Mouse (Mus musculus) lung, adult 2 months (tissue): ENCODE results near the gene Gm42906. TPM values are rescaled to one million over a fixed set of nuclear protein-coding genes. Genes with fewer than 3 reads are reported as not detected.

Experiments used
- DNase-seq: peaks from one replicate; pipeline ENCODE4 v3.0.0; 2022
- H3K4me1 ChIP-seq: fragments of 200-500 bp; 2 replicates; pipeline ENCODE4 v1.6.1; 2011; ENCODE audit warnings: low read length; ENCODE audit not compliant: control insufficient read depth, insufficient read depth
- H3K4me3 ChIP-seq: fragments of 200-500 bp; replicated peaks from 2 replicates; pipeline ENCODE3; 2011; ENCODE audit warnings: low read depth, mild to moderate bottlenecking, control low read depth, low read length; ENCODE audit errors: extremely low read depth
- CTCF ChIP-seq: fragments of 200-500 bp; IDR thresholded peaks from 2 replicates; pipeline ENCODE4 v1.5.1; 2011; ENCODE audit warnings: mild to moderate bottlenecking, low read length, control low read depth; ENCODE audit not compliant: insufficient read depth
- POLR2A ChIP-seq: fragments of 200-500 bp; IDR thresholded peaks from 2 replicates; pipeline ENCODE4 v1.6.1; 2011; ENCODE audit warnings: low read depth, mild to moderate bottlenecking, control low read depth, low read length, borderline replicate concordance; ENCODE audit errors: extremely low read depth
- WGBS: fragments of 180-500 bp; shearing (Covaris S2); methylation state at CpG from one replicate; pipeline ENCODE4 v1.1.7; 2018; 5-methylcytosine and 5-hydroxymethylcytosine counted together
- polyA plus RNA-seq: library from polyadenylated mRNA; depleted of rRNA; stranded (reverse); fragments of >200 nt; gene quantifications from 2 replicates; pipeline ENCODE4 v1.2.3, GENCODE M21; 2012

Gene Gm42906
- polyA plus RNA-seq, 1 experiment = not detected

GRCm38 (mm10) chr5:151133744-151134143, 294.2 kb downstream of the Gm42906 start:
- 89% methylated on average over 14 of the region's 14 CpGs for WGBS
- TF ChIP-seq POLR2A (no peak), CTCF (no peak)
- H3K4me3 ChIP-seq = no peak overlapping the region
- no peak for DNase-seq
- peaks cover 14% of the 10 kb centered on the region for H3K4me1 ChIP-seq

GRCm38 (mm10) chr5:151129762-151130161, 298.2 kb downstream of the Gm42906 start:
- WGBS = 19% methylated on average over 2 of the region's 2 CpGs

GRCm38 (mm10) chr5:151127298-151127717, 300.7 kb downstream of the Gm42906 start:
- peaks cover 8% of the 10 kb centered on the region for H3K4me1 ChIP-seq
- peak overlapping the region; percentile 72 for H3K4me3 ChIP-seq
- 28% methylated on average over 6 of the region's 6 CpGs for WGBS
- DNase-seq = no peak
- TF ChIP-seq POLR2A = peak; percentile 43; the same call in 1 of the 2 replicates
- no peak for TF ChIP-seq CTCF

More at GRCm38 (mm10) chr5:151129762-151130161, 298.2 kb downstream of the Gm42906 start:
- TF ChIP-seq POLR2A (no peak), CTCF (no peak)
- H3K4me3 ChIP-seq = no peak overlapping the region
- peaks cover 8% of the 10 kb centered on the region for H3K4me1 ChIP-seq
- no peak for DNase-seq

- peaks cover 8% of the 10 kb centered on the region for H3K4me1 ChIP-seq
- WGBS = 69% methylated on average over 10 of the region's 10 CpGs
- TF ChIP-seq POLR2A = no peak
- TF ChIP-seq CTCF = no peak
- H3K4me3 ChIP-seq = peak overlapping the region; percentile 37
- DNase-seq = no peak
Measured at GRCm38 (mm10) chr5:151126608-151127005, 301.4 kb downstream of the Gm42906 start.

DNA sequence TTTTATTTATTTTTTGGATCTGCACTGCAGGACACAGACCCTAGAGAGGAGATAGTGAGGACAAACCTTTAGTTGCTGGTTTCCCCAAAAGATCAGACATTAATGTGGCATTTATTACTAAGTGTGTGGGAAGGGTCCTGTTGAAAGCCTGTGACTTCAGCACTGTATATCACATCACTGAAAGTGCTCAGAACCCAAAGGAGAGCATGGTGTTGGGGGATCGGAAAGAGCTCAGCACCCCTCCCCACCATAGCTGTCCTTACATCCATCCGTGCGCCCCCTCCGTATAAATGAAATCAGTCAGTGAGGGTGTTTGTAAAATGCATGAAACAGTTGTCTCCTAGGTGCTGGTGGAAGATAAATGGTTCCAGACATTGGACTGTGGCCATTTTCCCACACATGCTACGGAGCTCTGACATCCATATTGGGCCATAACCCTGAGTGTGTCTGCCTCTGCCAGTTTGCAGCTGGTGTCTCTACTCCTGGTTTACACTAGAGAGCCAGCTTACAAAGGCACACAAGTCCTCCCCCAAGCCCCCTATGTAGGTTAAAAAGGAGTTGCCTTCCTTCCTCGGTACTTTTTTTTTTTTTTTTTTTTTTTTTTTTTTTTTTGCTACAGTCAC, 301.9 kb downstream of the Gm42906 start:
- DNase-seq = no peak
- peak overlapping the region; percentile 39 for H3K4me3 ChIP-seq
- TF ChIP-seq CTCF (no peak), POLR2A (no peak)
- WGBS = 61% methylated on average over 6 of the region's 6 CpGs
- H3K4me1 ChIP-seq = peaks cover 8% of the 10 kb centered on the region

DNA sequence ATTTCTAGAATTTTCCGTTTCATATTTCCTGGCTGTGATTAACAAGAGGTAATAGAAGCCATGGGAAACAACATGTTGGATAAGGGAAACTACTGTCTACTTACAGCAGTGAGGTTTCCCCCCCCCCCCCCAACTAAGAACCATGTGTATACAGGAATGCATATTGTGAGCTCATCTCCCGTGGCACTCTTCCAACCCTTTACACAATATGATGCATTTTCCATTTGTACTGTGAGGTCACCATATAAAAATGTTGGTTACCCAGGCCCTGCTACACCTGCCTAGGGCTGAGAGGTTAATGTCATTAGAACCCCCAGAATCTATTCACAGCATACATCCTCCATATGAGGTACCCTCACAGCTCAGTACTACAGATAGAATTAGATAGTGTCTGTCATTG, 310.1 kb downstream of the Gm42906 start:
- TF ChIP-seq POLR2A (no peak), CTCF (no peak)
- no peak for DNase-seq
- Histone ChIP-seq H3K4me1 (peaks cover 34% of the 10 kb centered on the region), H3K4me3 (no peak overlapping the region)
- 32% methylated on average over 2 of the region's 2 CpGs for WGBS

DNA sequence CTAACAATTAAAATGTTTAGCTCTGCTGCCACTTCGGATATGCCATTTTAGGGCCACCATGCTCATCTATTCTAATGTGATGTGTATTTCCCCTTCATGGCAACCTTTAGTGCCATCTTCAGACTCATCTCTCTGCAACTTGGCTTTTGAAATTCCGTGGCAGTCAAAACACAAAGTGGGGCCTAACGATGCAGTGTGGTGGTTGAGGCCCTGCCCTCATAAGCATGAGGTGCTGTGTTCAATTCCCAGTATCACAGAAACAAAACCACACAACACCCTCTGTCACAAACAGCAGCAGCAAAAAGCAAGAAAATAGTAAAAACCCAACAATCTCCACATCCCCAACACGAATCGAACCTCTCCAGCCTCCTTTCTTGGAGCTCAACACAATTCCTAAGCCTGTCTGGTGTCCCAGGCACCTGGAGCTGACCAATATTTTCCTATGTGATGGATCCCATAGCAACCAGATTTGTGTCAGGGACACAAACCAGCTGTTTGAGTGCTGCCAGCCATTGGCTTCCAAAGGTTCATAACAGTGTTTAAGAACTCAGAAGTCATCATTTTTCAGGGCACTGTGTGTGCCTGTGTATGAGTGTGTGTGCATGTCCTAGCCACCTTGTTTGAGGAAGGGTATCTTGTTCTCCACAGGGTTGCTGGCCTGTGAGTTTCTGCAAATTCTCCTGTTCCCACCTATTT, 311.6 kb downstream of the Gm42906 start:
- no peak overlapping the region for H3K4me3 ChIP-seq
- peaks cover 34% of the 10 kb centered on the region for H3K4me1 ChIP-seq
- DNase-seq = no peak
- 70% methylated on average over 5 of the region's 5 CpGs for WGBS
- TF ChIP-seq POLR2A (no peak), CTCF (no peak)

- H3K4me1 ChIP-seq = peaks cover 29% of the 10 kb centered on the region
- TF ChIP-seq POLR2A = no peak
- TF ChIP-seq CTCF = no peak
- no peak overlapping the region for H3K4me3 ChIP-seq
- DNase-seq = no peak
- WGBS = 68% methylated on average over 9 of the region's 9 CpGs
Measured at GRCm38 (mm10) chr5:151112743-151113142, 315.2 kb downstream of the Gm42906 start.

GRCm38 (mm10) chr5:151111080-151111871, 316.7 kb downstream of the Gm42906 start:
- Histone ChIP-seq H3K4me3 (no peak overlapping the region), H3K4me1 (peaks cover 22% of the 10 kb centered on the region)
- 75% methylated on average over 7 of the region's 7 CpGs for WGBS
- no peak for TF ChIP-seq POLR2A
- no peak for TF ChIP-seq CTCF
- no peak for DNase-seq
